Mouse (Mus musculus) CH12.LX (cell line): ENCODE measurements around the gene Alx3. TPM values are rescaled to one million over a fixed set of nuclear protein-coding genes. Genes with fewer than 3 reads are reported as not detected.

Experiments used
- DNase-seq: peaks from one replicate; pipeline ENCODE4 v3.0.0-alpha.2; 2013; ENCODE audit errors: extremely low read depth
- H3K27ac ChIP-seq: 2 replicates; pipeline ENCODE4 v1.5.1; 2012; ENCODE audit warnings: low read depth, mild to moderate bottlenecking, control low read depth, moderate library complexity; ENCODE audit not compliant: insufficient read depth
- H3K27me3 ChIP-seq: replicated peaks from 2 replicates; pipeline ENCODE3; 2012; ENCODE audit warnings: inconsistent platforms
- H3K36me3 ChIP-seq, 2 experiments: replicated peaks in 1 of 2; 2 replicates each; pipeline versions ENCODE3 to v1.6.1; 2012; ENCODE audit warnings: inconsistent platforms in 1 of 2, low read length in 1 of 2, mild to moderate bottlenecking in 1 of 2, mixed read lengths in 1 of 2, moderate library complexity in 1 of 2; ENCODE audit not compliant: control insufficient read depth in 1 of 2, insufficient read depth in 1 of 2
- H3K4me1 ChIP-seq, 2 experiments: 2 replicates each; pipeline ENCODE4 v1.6.1; 2012; ENCODE audit warnings: inconsistent platforms in 1 of 2, moderate library complexity in 1 of 2; ENCODE audit not compliant: insufficient read depth in 2 of 2, control insufficient read depth in 1 of 2
- H3K4me2 ChIP-seq: 2 replicates; pipeline ENCODE4 v1.6.1; 2012; ENCODE audit warnings: low read depth, mild to moderate bottlenecking, control low read depth; ENCODE audit not compliant: poor library complexity, insufficient read depth, severe bottlenecking
- H3K4me3 ChIP-seq, 3 experiments: fragments of 150-350 bp in 1 of 3; sonication (generic) in 1 of 3; replicated peaks in 1 of 3; 2 replicates each; pipeline versions ENCODE3 to v1.5.1; 2011 to 2012; ENCODE audit warnings: low read depth in 2 of 3, low read length in 2 of 3, mild to moderate bottlenecking in 2 of 3, moderate library complexity in 2 of 3, control low read depth in 1 of 3, improper control_type of control experiment in 1 of 3, inconsistent platforms in 1 of 3, mixed read lengths in 1 of 3; ENCODE audit not compliant: poor library complexity in 1 of 3
- H3K79me2 ChIP-seq: replicated peaks from 2 replicates; pipeline ENCODE4 v1.6.1; 2012; ENCODE audit warnings: mild to moderate bottlenecking, moderate library complexity; ENCODE audit not compliant: control insufficient read depth, poor library complexity, insufficient read depth, severe bottlenecking; ENCODE audit errors: extremely low read depth
- H3K9ac ChIP-seq: 2 replicates; pipeline ENCODE4 v1.6.1; 2012; ENCODE audit warnings: low read depth, mild to moderate bottlenecking, control low read depth, moderate library complexity; ENCODE audit not compliant: insufficient read depth
- H3K9me3 ChIP-seq: replicated peaks from 2 replicates; pipeline ENCODE3; 2012; ENCODE audit warnings: low read length, inconsistent platforms, mixed read lengths
- CHD1 ChIP-seq: IDR thresholded peaks from 2 replicates; pipeline ENCODE4 v1.6.1; 2012; ENCODE audit warnings: low read depth, low read length, improper control_type of control experiment, inconsistent platforms
- CTCF ChIP-seq, 2 experiments: IDR thresholded peaks in 1 of 2; conservative IDR thresholded peaks in 1 of 2; 2 replicates each; pipeline ENCODE4 v1.5.1; 2011 to 2012; ENCODE audit warnings: low read depth in 2 of 2, low read length in 2 of 2, improper control_type of control experiment in 1 of 2, inconsistent platforms in 1 of 2, mild to moderate bottlenecking in 1 of 2, moderate library complexity in 1 of 2
- ELF1 ChIP-seq: IDR thresholded peaks from 2 replicates; pipeline ENCODE4 v1.6.1; 2014; ENCODE audit warnings: low read depth, mild to moderate bottlenecking, inconsistent platforms, low read length, improper control_type of control experiment
- ETS1 ChIP-seq: conservative IDR thresholded peaks from 2 replicates; pipeline ENCODE4 v1.6.1; 2012; ENCODE audit warnings: low read depth, mild to moderate bottlenecking, inconsistent platforms, low read length, improper control_type of control experiment, moderate library complexity
- IRF4 ChIP-seq: IDR thresholded peaks from 2 replicates; pipeline ENCODE4 v1.6.1; 2014; ENCODE audit warnings: low read depth, mild to moderate bottlenecking, inconsistent platforms, low read length, improper control_type of control experiment
- KAT2A ChIP-seq: IDR thresholded peaks from 2 replicates; pipeline ENCODE4 v1.6.1; 2012; ENCODE audit warnings: low read length, improper control_type of control experiment, inconsistent platforms; ENCODE audit not compliant: insufficient replicate concordance
- MAFK ChIP-seq: IDR thresholded peaks from 2 replicates; pipeline ENCODE4 v1.6.1; 2011; ENCODE audit warnings: low read length, improper control_type of control experiment; ENCODE audit not compliant: insufficient replicate concordance
- MAZ ChIP-seq: IDR thresholded peaks from 2 replicates; pipeline ENCODE4 v1.6.1; 2012; ENCODE audit warnings: low read depth, mild to moderate bottlenecking, inconsistent platforms, low read length, improper control_type of control experiment, moderate library complexity
- MEF2A ChIP-seq: IDR thresholded peaks from 2 replicates; pipeline ENCODE4 v1.6.1; 2014; ENCODE audit warnings: low read depth, mild to moderate bottlenecking, inconsistent platforms, low read length, improper control_type of control experiment, borderline replicate concordance
- MXI1 ChIP-seq: IDR thresholded peaks from 2 replicates; pipeline ENCODE4 v1.6.1; 2011; ENCODE audit warnings: mild to moderate bottlenecking, low read depth, low read length, improper control_type of control experiment
- NELFE ChIP-seq: IDR thresholded peaks from 2 replicates; pipeline ENCODE4 v1.6.1; 2011; ENCODE audit warnings: low read depth, low read length, improper control_type of control experiment
- PAX5 ChIP-seq: IDR thresholded peaks from 2 replicates; pipeline ENCODE4 v1.6.1; 2012; ENCODE audit warnings: low read length, inconsistent platforms, mixed read lengths
- POLR2A ChIP-seq: IDR thresholded peaks from 2 replicates; pipeline ENCODE4 v1.6.1; 2011; ENCODE audit warnings: low read depth, mild to moderate bottlenecking, improper control_type of control experiment, low read length
- RAD21 ChIP-seq: IDR thresholded peaks from 2 replicates; pipeline ENCODE4 v1.6.1; 2011; ENCODE audit warnings: low read depth, mild to moderate bottlenecking, low read length, improper control_type of control experiment, moderate library complexity
- RCOR1 ChIP-seq: conservative IDR thresholded peaks from 2 replicates; pipeline ENCODE4 v1.6.1; 2012; ENCODE audit warnings: low read depth, mild to moderate bottlenecking, inconsistent platforms, low read length, improper control_type of control experiment
- SMC3 ChIP-seq: IDR thresholded peaks from 2 replicates; pipeline ENCODE4 v1.6.1; 2011; ENCODE audit warnings: low read depth, low read length, improper control_type of control experiment
- UBTF ChIP-seq: IDR thresholded peaks from 2 replicates; pipeline ENCODE4 v1.6.1; 2012; ENCODE audit warnings: low read depth, mild to moderate bottlenecking, inconsistent platforms, low read length, improper control_type of control experiment, moderate library complexity
- USF1 ChIP-seq: IDR thresholded peaks from 2 replicates; pipeline ENCODE4 v1.6.1; 2014; ENCODE audit warnings: low read depth, mild to moderate bottlenecking, inconsistent platforms, low read length, improper control_type of control experiment
- ZC3H11A ChIP-seq: IDR thresholded peaks from 2 replicates; pipeline ENCODE4 v1.6.1; 2012; ENCODE audit warnings: low read depth, mild to moderate bottlenecking, inconsistent platforms, low read length, improper control_type of control experiment
- ZMIZ1 ChIP-seq: IDR thresholded peaks from 2 replicates; pipeline ENCODE4 v1.6.1; 2012; ENCODE audit warnings: low read depth, mild to moderate bottlenecking, inconsistent platforms, low read length, improper control_type of control experiment
- dilution Hi-C: fragments of 300-500 bp; cut with MboI; formaldehyde crosslinking; loops from 2 replicates; pipeline ENCODE4 v1.14.3; 2020; ENCODE audit warnings: low sequenced_read_pairs; ENCODE audit not compliant: extremely low pct_unique_long_range_greater_than_20kb, extremely low pct_ligation_motif_present
- in situ Hi-C: fragments of 300-500 bp; cut with MboI; formaldehyde crosslinking; loops from 3 replicates; pipeline ENCODE4 v1.14.3; 2019; ENCODE audit warnings: low sequenced_read_pairs, low pct_ligation_motif_present, low pct_unique_long_range_greater_than_20kb, mixed read lengths
- polyA plus RNA-seq: library from polyadenylated mRNA; unstranded; fragments of >175 nt; gene quantifications from 2 replicates; pipeline ENCODE4 v1.2.1, GENCODE M21; 2012; ENCODE audit warnings: low read depth; ENCODE audit not compliant: insufficient read length
- total RNA-seq, 2 experiments: library from RNA; depleted of rRNA; stranded (reverse); fragments of 300-350 nt in 1 of 2; fragments of >200 nt in 1 of 2; gene quantifications; 2 replicates each; pipeline ENCODE4 v1.2.3; 2012 to 2014

Alx3 gene
- total and polyA plus RNA-seq, 3 experiments, result not detected

DNA sequence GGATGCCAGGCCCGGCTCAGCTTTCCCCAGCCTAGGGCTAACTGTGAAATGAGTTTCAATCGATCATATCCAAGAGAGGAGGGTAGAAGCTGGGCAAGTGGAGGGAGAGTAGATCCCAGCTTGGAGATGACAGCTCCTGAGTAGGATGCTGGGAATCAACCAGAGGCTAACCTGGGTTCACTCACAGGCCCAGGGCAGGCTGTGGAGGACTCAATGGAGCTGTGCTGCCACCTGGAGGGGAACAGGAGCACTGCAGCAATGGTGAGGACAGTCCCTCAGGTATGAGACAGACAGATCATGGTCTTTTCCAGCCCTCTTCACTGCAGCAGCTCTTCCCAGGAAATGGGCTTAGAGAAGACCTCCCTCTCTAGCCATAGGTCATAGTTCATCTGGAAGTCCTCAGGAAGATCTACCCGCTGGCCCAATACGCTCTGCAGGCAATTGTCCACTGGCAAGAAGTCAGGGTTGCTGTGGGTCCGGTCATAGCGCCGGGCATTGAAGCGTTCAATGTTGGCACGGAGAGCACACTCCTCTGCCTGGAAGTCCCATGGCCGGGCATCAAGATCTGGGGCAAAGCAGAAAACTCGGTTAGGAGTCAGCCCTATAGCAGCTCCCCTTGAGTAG, 18.2 kb downstream of the Alx3 start:
- dilution Hi-C loops, result no loop called here
- in situ Hi-C loops, result loop anchor here (5.0 kb wide), 1 partner anchor 36 kb away; no protein-coding TSS in a partner anchor
- DNase-seq, result peak; percentile 79
- Histone ChIP-seq H3K4me2 (no peak overlapping the region), H3K79me2 (no peaks in the 10 kb centered on the region), H3K9me3 (no peaks in the 10 kb centered on the region), H3K27ac (no peak overlapping the region), H3K27me3 (no peaks in the 10 kb centered on the region), H3K36me3 (peaks cover 56 to 64% of the 10 kb centered on the region in 2 experiments), H3K4me3 (no peak overlapping the region), H3K4me1 (peaks cover 41 to 62% of the 10 kb centered on the region in 2 experiments), H3K9ac (no peak overlapping the region)
- TF ChIP-seq PAX5 (no peak), ZC3H11A (peak; percentile 78), ELF1 (no peak), CTCF (conservative IDR thresholded peaks at IDR 0.05 in 1 of 2, IDR thresholded peaks at IDR 0.05 in 1 of 2; ENCODE audit: low read depth in 2 of 2, low read length in 2 of 2) (peak; percentile 98), MEF2A (0 out of 2 replicates have a peak, but pooled peaks have one; percentile 40), SMC3 (peak; percentile 96), RAD21 (peak; percentile 95)

GRCm38 (mm10) chr3:107617800-107618199, 23.0 kb downstream of the Alx3 start:
- TF ChIP-seq ZMIZ1 (no peak), USF1 (no peak), MAZ (no peak), IRF4 (no peak), MEF2A (no peak), NELFE (no peak), MXI1 (no peak), RCOR1 (no peak), KAT2A (no peak), CHD1 (no peak), ELF1 (no peak), MAFK (no peak), ETS1 (no peak), RAD21 (no peak), PAX5 (no peak), UBTF (no peak), ZC3H11A (no peak), SMC3 (no peak), POLR2A (no peak)
- TF ChIP-seq, all 38 proteins: peak for 0
- H3K9me3 ChIP-seq, result no peaks in the 10 kb centered on the region
- H3K4me3 ChIP-seq, result no peak overlapping the region
- in situ Hi-C loops (no loop called here), dilution Hi-C loops (no loop called here)
- H3K4me2 ChIP-seq, result no peak overlapping the region
- peaks cover 82 to 96% of the 10 kb centered on the region in 2 experiments for H3K36me3 ChIP-seq
- H3K9ac ChIP-seq, result no peak overlapping the region
- H3K4me1 ChIP-seq, result peaks cover 3 to 19% of the 10 kb centered on the region in 2 experiments
- H3K27me3 ChIP-seq, result no peaks in the 10 kb centered on the region
- no peaks in the 10 kb centered on the region for H3K79me2 ChIP-seq
- DNase-seq, result no peak
- H3K27ac ChIP-seq, result no peak overlapping the region
